Mouse (Mus musculus): ENCODE measurements around the gene Ywhag.

GRCm38 (mm10) chr5:135942710-135943109, 8.3 kb upstream of the Ywhag start:
- TF ChIP-seq CTCF (IDR thresholded peaks at IDR 0.05; ENCODE audit: borderline replicate concordance, control insufficient read depth, extremely low read depth, insufficient read depth, low read length, poor library complexity) (no peak), POLR2A (IDR thresholded peaks at IDR 0.05; ENCODE audit: control insufficient read depth, extremely low read depth, insufficient read depth, low read length, poor library complexity) (no peak)
